ENCODE assay signal across 13 mouse cellular contexts in the genomic region with DNA sequence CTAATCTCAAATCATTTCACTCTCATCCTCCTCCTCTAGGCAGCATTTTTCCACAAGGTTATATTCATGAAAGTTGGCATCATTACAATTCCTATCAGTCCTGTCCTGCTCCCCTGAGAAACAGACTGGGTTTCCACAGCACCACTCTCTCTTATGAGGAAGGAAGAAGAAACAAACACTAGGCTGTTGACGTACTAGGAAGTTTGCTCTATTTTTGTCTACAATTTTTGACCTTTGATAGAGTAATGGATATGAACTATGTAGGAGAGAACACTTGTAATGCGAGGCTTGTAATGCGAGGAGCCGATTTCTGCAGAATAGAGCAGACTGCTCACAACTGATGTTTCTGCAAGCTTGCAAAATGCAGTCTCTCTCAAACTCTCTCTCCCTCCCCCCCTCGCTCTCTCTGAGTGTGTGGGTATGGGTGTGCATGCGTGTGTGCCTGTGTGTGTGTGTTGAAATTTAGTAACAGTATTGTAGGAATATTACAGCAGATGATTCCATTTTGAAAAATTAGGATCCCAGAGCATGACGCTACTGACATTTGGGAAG.
DNase-seq lines count a peak whose midpoint lies in the region; ATAC-seq and TF ChIP-seq lines count a peak whose summit lies in the region.
"Had no signal": no experiment of that assay in that cellular context is flagged by ENCODE, and none has a peak within 500 bp of the region (broad histone marks: within the 10 kb centered on the region; RNA-seq: fewer than 3 reads in every experiment).

No protein-coding gene starts in this region.

- ATAC-seq in liver, embryonic 12.5 days: no peak
- peak; percentile 39; the same call in 1 of the 2 replicates for ATAC-seq in megakaryocyte, adult 5-6 weeks (ENCODE audit: poor library complexity, severe bottlenecking)

- no peaks in the 10 kb centered on the region for H3K9me3 ChIP-seq in liver, embryonic 12.5 days (replicated peaks)

- H3K27ac ChIP-seq in liver, adult 2 months (replicated peaks; ENCODE audit: insufficient read depth, low read depth, low read length): 0 out of 2 replicates have a peak overlapping the region, but pooled peaks have one; percentile 8
- H3K27ac ChIP-seq in liver, embryonic 12.5 days: no peak overlapping the region

- no peak for TF ChIP-seq CTCF in liver, adult 2 months (IDR thresholded peaks at IDR 0.05; ENCODE audit: low read depth, low read length)

- no peaks in the 10 kb centered on the region for H3K27me3 ChIP-seq in liver, adult 2 months (ENCODE audit: control insufficient read depth, insufficient read depth, low read length)
- H3K27me3 ChIP-seq in liver, embryonic 12.5 days (replicated peaks): no peaks in the 10 kb centered on the region

- no peak overlapping the region for H3K9ac ChIP-seq in liver, adult 2 months (ENCODE audit: low read depth, low read length)
- H3K9ac ChIP-seq in liver, embryonic 12.5 days: no peak overlapping the region
- H3K9ac ChIP-seq: lung, embryonic 14.5 days had no signal

- H3K4me2 ChIP-seq in liver, embryonic 12.5 days: no peak overlapping the region
- H3K4me2 ChIP-seq: lung, embryonic 14.5 days had no signal

- H3K4me3 ChIP-seq in liver, adult 2 months (ENCODE audit: insufficient read depth, low read depth, low read length): no peak overlapping the region
- no peak overlapping the region for H3K4me3 ChIP-seq in liver, embryonic 12.5 days

- no peaks in the 10 kb centered on the region for H3K79me2 ChIP-seq in liver, adult 2 months (ENCODE audit: control insufficient read depth, insufficient read depth, low read length)

- TF ChIP-seq POLR2A in liver, adult 2 months (IDR thresholded peaks at IDR 0.05; ENCODE audit: extremely low read depth, insufficient read depth, low read length): no peak

- H3K36me3 ChIP-seq in liver, adult 2 months (ENCODE audit: control insufficient read depth, insufficient read depth, low read length): no peaks in the 10 kb centered on the region
- H3K36me3 ChIP-seq in liver, embryonic 12.5 days: no peaks in the 10 kb centered on the region

- DNase-seq in gastrocnemius, adult 18-20 months (ENCODE audit: low spot score): peak; percentile 46
- DNase-seq in gastrocnemius, postnatal 10 days: no peak
- peak; percentile 24 for DNase-seq in liver, adult 2 months (ENCODE audit: extremely low read depth, low read depth, low spot score)
- DNase-seq in heart, adult 8-10 months (ENCODE audit: low spot score): peak; percentile 83
- DNase-seq in cerebellum, postnatal 36 days: no peak
- DNase-seq in spleen, postnatal 10 days (ENCODE audit: low spot score in 2 of 2): no peak
- DNase-seq: adrenal gland, postnatal 25 days; B cell, adult 2 months; cerebellum, adult 9-10 months; thymus, postnatal 25 days had no signal

- WGBS in liver, adult 2 months: 68% methylated on average over 7 of the region's 7 CpGs
- WGBS in liver, embryonic 12.5 days (ENCODE audit: insufficient replicate concordance): 64% methylated on average over 7 of the region's 7 CpGs

- H3K4me1 ChIP-seq in liver, adult 2 months (ENCODE audit: control insufficient read depth, insufficient read depth, low read length): peaks cover 3% of the 10 kb centered on the region; the same call in 1 of the 2 replicates
- H3K4me1 ChIP-seq in liver, embryonic 12.5 days: no peaks in the 10 kb centered on the region

Comparison
In these comparisons a context has a peak if more than half of its experiments do, and no peak if none do; other contexts are left out.
1. DNase-seq: peak in gastrocnemius, adult 18-20 months (single experiment), liver, adult 2 months (single experiment) and heart, adult 8-10 months (single experiment); none in gastrocnemius, postnatal 10 days (single experiment), cerebellum, postnatal 36 days (0 of 2) and spleen, postnatal 10 days (0 of 2).